Mouse (Mus musculus) neural tube, embryonic 12.5 days (tissue): ENCODE measurements around the gene Nhs. TPM values are rescaled to one million over a fixed set of nuclear protein-coding genes. Genes with fewer than 3 reads are reported as not detected.

Experiments
- ATAC-seq: fragments of 200-750 bp; cut with Nextera tagmentation; 2 replicates; pipeline ENCODE4 v1.8.0; 2017; ENCODE audit warnings: low read depth, mild to moderate bottlenecking, moderate TSS enrichment, moderate library complexity; ENCODE audit not compliant: low FRiP score
- H3K27ac ChIP-seq: fragments of 300-500 bp; sonication (generic); 2 replicates; pipeline ENCODE4 v1.5.1; 2016
- H3K27me3 ChIP-seq: fragments of 300-500 bp; sonication (generic); replicated peaks from 2 replicates; pipeline ENCODE4 v1.6.1; 2016; ENCODE audit warnings: mild to moderate bottlenecking
- H3K36me3 ChIP-seq: fragments of 300-500 bp; sonication (generic); 2 replicates; pipeline ENCODE4 v1.6.1; 2016; ENCODE audit warnings: mild to moderate bottlenecking
- H3K4me1 ChIP-seq: fragments of 300-500 bp; sonication (generic); 2 replicates; pipeline ENCODE4 v1.6.1; 2016
- H3K4me2 ChIP-seq: fragments of 300-500 bp; sonication (generic); replicated peaks from 2 replicates; pipeline ENCODE4 v1.6.1; 2016; ENCODE audit warnings: mild to moderate bottlenecking
- H3K4me3 ChIP-seq: fragments of 300-500 bp; sonication (generic); 2 replicates; pipeline ENCODE4 v1.5.1; 2016
- H3K9ac ChIP-seq: fragments of 300-500 bp; sonication (generic); 2 replicates; pipeline ENCODE4 v1.6.1; 2016; ENCODE audit warnings: mild to moderate bottlenecking
- H3K9me3 ChIP-seq: fragments of 300-500 bp; sonication (generic); 2 replicates; pipeline ENCODE4 v1.6.1; 2016; ENCODE audit warnings: mild to moderate bottlenecking
- WGBS: fragments of 180-500 bp; shearing (Covaris S2); methylation state at CpG from one replicate; pipeline ENCODE4 v1.1.7; 2016; 5-methylcytosine and 5-hydroxymethylcytosine counted together
- polyA plus RNA-seq: library from polyadenylated mRNA; unstranded; fragments of >200 nt; fragmentation: Nextera tagmentation; extraction: Ambion mirVana; gene quantifications from 2 replicates; pipeline ENCODE4 v1.2.1, GENCODE M21; 2016

Gene Nhs
- polyA plus RNA-seq, 1 experiment from 2014 or later = 2.1 TPM

DNA sequence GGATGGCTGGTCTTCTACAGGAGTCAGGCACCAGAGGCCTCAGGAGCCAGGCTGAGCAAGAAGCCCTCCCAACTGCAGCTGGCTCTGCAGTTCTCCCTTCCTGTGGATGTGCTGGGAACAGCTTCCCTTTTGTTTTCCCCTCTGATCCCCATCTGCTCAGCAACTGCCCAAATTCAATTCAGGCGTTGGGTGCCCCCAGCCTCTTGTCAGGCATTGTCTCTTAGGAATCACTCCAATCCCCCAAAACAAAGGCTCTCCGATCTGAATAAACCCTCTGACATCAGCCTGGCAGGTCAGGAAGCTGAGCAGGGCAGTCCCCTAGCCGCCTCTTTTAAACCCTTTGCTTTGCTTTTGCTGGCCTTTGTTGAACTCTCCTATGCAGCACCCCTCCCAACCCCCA is 149.7 kb downstream of the Nhs start:
- peak; percentile 41 for ATAC-seq
- Histone ChIP-seq H3K36me3 (no peaks in the 10 kb centered on the region), H3K9ac (no peak overlapping the region), H3K27me3 (peaks cover 10% of the 10 kb centered on the region; the same call in 1 of the 2 replicates), H3K4me3 (no peak overlapping the region), H3K4me1 (no peaks in the 10 kb centered on the region; the same call in 1 of the 2 replicates), H3K4me2 (no peak overlapping the region), H3K9me3 (no peaks in the 10 kb centered on the region), H3K27ac (no peak overlapping the region)
- 19% methylated on average over 3 of the region's 3 CpGs for WGBS

DNA sequence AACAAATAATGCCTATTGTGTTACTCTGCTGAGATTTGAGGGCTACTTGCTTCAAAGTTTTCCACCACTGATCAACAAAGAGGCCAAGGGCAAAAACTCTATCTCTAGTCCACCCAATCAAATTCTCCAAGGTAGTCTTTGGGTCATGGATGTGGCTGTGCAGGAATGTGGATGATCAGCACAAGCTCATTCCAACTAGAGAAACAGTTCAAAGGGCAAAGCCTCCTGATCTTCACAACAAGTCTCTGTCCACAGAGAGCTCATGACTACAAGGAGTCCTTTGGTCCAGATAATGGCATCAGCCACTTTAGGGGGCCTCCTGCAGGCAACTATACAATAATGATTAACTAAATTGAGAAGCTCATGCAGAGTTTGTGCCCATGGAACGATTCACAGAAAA is 155.7 kb downstream of the Nhs start:
- Histone ChIP-seq H3K4me1 (no peaks in the 10 kb centered on the region), H3K9me3 (no peaks in the 10 kb centered on the region), H3K27me3 (0 out of 2 replicates have a peak, but pooled peaks cover 10% of the 10 kb centered on the region), H3K36me3 (no peaks in the 10 kb centered on the region), H3K4me3 (no peak overlapping the region), H3K9ac (no peak overlapping the region), H3K27ac (no peak overlapping the region), H3K4me2 (no peak overlapping the region)
- WGBS = 28% methylated on average over 1 of the region's 1 CpGs
- no peak for ATAC-seq

- H3K4me1 ChIP-seq = no peaks in the 10 kb centered on the region
- H3K27me3 ChIP-seq = 0 out of 2 replicates have a peak, but pooled peaks cover 11% of the 10 kb centered on the region
- H3K4me2 ChIP-seq = no peak overlapping the region
- 82% methylated on average over 3 of the region's 3 CpGs for WGBS
- no peak overlapping the region for H3K9ac ChIP-seq
- no peaks in the 10 kb centered on the region for H3K9me3 ChIP-seq
- no peak overlapping the region for H3K27ac ChIP-seq
- H3K4me3 ChIP-seq = no peak overlapping the region
- H3K36me3 ChIP-seq = no peaks in the 10 kb centered on the region
- ATAC-seq = no peak
Observed at GRCm38 (mm10) chrX:161998876-161999275, 160.7 kb downstream of the Nhs start.

DNA sequence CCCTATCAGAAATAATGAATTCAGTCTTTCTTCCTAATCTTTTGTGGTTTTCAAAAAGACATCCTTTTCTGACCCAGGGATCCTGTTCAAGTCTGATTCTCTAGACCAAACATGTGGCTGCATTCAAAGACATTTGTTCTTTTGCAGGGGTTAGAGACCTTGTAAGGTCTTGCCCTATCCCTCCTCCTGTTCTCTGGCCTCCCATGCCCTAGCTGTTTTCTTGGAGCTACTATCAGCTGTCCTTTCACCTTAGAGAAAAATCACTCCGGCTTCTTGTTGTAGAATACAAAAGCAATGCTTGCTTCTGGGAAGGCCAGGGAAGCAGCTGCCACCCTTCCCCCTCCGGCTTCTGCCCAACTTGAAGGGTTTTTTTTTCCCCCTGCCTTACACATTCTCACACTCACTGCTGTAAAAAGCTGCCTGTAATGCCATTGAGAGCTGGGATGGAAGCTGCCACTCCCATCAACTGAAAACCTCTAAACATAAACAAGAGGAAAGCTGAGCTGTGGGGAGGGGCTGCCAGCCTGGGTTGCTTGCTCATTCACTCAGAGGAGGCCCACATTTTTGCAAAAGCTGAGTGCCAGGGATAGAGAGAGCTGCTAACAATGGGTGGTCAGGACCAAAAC is 162.2 kb downstream of the Nhs start:
- no peaks in the 10 kb centered on the region for H3K4me1 ChIP-seq
- no peaks in the 10 kb centered on the region for H3K9me3 ChIP-seq
- H3K4me2 ChIP-seq = no peak overlapping the region
- 27% methylated on average over 2 of the region's 2 CpGs for WGBS
- H3K36me3 ChIP-seq = no peaks in the 10 kb centered on the region
- H3K27ac ChIP-seq = no peak overlapping the region; the same call in 1 of the 2 replicates
- no peak overlapping the region for H3K9ac ChIP-seq
- peak; percentile 53 for ATAC-seq
- no peak overlapping the region for H3K4me3 ChIP-seq
- 0 out of 2 replicates have a peak, but pooled peaks cover 11% of the 10 kb centered on the region for H3K27me3 ChIP-seq

- H3K4me3 ChIP-seq = no peak overlapping the region
- H3K27me3 ChIP-seq = 0 out of 2 replicates have a peak, but pooled peaks cover 7% of the 10 kb centered on the region
- no peak overlapping the region for H3K9ac ChIP-seq
- WGBS = 96% methylated on average over 1 of the region's 1 CpGs
- H3K9me3 ChIP-seq = no peaks in the 10 kb centered on the region
- H3K27ac ChIP-seq = no peak overlapping the region
- H3K36me3 ChIP-seq = no peaks in the 10 kb centered on the region
- H3K4me1 ChIP-seq = no peaks in the 10 kb centered on the region
- H3K4me2 ChIP-seq = no peak overlapping the region
- no peak for ATAC-seq
Observed at GRCm38 (mm10) chrX:161990171-161990570, 169.4 kb downstream of the Nhs start.

- no peak overlapping the region for H3K9ac ChIP-seq
- no peak for ATAC-seq
- H3K27me3 ChIP-seq = 0 out of 2 replicates have a peak, but pooled peaks cover 15% of the 10 kb centered on the region
- no peaks in the 10 kb centered on the region for H3K4me1 ChIP-seq
- no peak overlapping the region for H3K4me2 ChIP-seq
- H3K4me3 ChIP-seq = no peak overlapping the region
- no peaks in the 10 kb centered on the region for H3K36me3 ChIP-seq
- no peaks in the 10 kb centered on the region for H3K9me3 ChIP-seq
- WGBS = 67% methylated on average over 6 of the region's 6 CpGs
- H3K27ac ChIP-seq = no peak overlapping the region
Observed at GRCm38 (mm10) chrX:161984961-161985360, 174.6 kb downstream of the Nhs start.

GRCm38 (mm10) chrX:161981399-161981798 is 178.1 kb downstream of the Nhs start:
- Histone ChIP-seq H3K4me2 (no peak overlapping the region), H3K9me3 (no peaks in the 10 kb centered on the region), H3K4me1 (no peaks in the 10 kb centered on the region), H3K27ac (no peak overlapping the region), H3K36me3 (no peaks in the 10 kb centered on the region), H3K9ac (no peak overlapping the region), H3K27me3 (peaks cover 16% of the 10 kb centered on the region; the same call in 1 of the 2 replicates), H3K4me3 (no peak overlapping the region)
- ATAC-seq = no peak
- WGBS = 75% methylated on average over 6 of the region's 6 CpGs

GRCm38 (mm10) chrX:161979946-161980345 is 179.6 kb downstream of the Nhs start:
- Histone ChIP-seq H3K4me3 (no peak overlapping the region), H3K9ac (no peak overlapping the region), H3K4me2 (no peak overlapping the region), H3K9me3 (no peaks in the 10 kb centered on the region), H3K27me3 (peaks cover 17% of the 10 kb centered on the region; the same call in 1 of the 2 replicates), H3K27ac (no peak overlapping the region), H3K36me3 (no peaks in the 10 kb centered on the region), H3K4me1 (no peaks in the 10 kb centered on the region)
- ATAC-seq = no peak

- WGBS = 43% methylated on average over 4 of the region's 4 CpGs
- Histone ChIP-seq H3K9me3 (no peaks in the 10 kb centered on the region), H3K4me1 (no peaks in the 10 kb centered on the region), H3K4me3 (no peak overlapping the region), H3K4me2 (no peak overlapping the region), H3K36me3 (no peaks in the 10 kb centered on the region), H3K27me3 (peaks cover 17% of the 10 kb centered on the region), H3K27ac (no peak overlapping the region), H3K9ac (no peak overlapping the region)
- no peak for ATAC-seq
Observed at GRCm38 (mm10) chrX:161977236-161977841, 182.2 kb downstream of the Nhs start.

GRCm38 (mm10) chrX:161976376-161976775 is 183.2 kb downstream of the Nhs start:
- no peak overlapping the region for H3K4me3 ChIP-seq
- no peaks in the 10 kb centered on the region for H3K4me1 ChIP-seq
- 69% methylated on average over 2 of the region's 2 CpGs for WGBS
- no peaks in the 10 kb centered on the region for H3K9me3 ChIP-seq
- no peak overlapping the region for H3K27ac ChIP-seq
- ATAC-seq = no peak
- H3K9ac ChIP-seq = no peak overlapping the region
- no peaks in the 10 kb centered on the region for H3K36me3 ChIP-seq
- no peak overlapping the region for H3K4me2 ChIP-seq
- H3K27me3 ChIP-seq = peaks cover 17% of the 10 kb centered on the region

GRCm38 (mm10) chrX:161973572-161973971 is 186.0 kb downstream of the Nhs start:
- Histone ChIP-seq H3K4me3 (no peak overlapping the region), H3K9me3 (no peaks in the 10 kb centered on the region), H3K36me3 (no peaks in the 10 kb centered on the region), H3K9ac (no peak overlapping the region), H3K4me1 (no peaks in the 10 kb centered on the region), H3K27me3 (peaks cover 15% of the 10 kb centered on the region), H3K4me2 (no peak overlapping the region), H3K27ac (no peak overlapping the region)
- 41% methylated on average over 3 of the region's 3 CpGs for WGBS
- no peak for ATAC-seq

- H3K4me3 ChIP-seq = no peak overlapping the region
- no peak overlapping the region for H3K27ac ChIP-seq
- H3K27me3 ChIP-seq = peaks cover 12% of the 10 kb centered on the region
- no peak overlapping the region for H3K4me2 ChIP-seq
- H3K9me3 ChIP-seq = no peaks in the 10 kb centered on the region
- no peaks in the 10 kb centered on the region for H3K4me1 ChIP-seq
- no peak for ATAC-seq
- H3K9ac ChIP-seq = no peak overlapping the region
- H3K36me3 ChIP-seq = no peaks in the 10 kb centered on the region
Observed at GRCm38 (mm10) chrX:161972723-161973122, 186.8 kb downstream of the Nhs start.
